Mouse (Mus musculus) E14TG2a.4 (cell line): ENCODE measurements around the gene Elmo1.

Experiments used
- H3K27me3 ChIP-seq: 2 replicates; pipeline ENCODE4 v1.6.1; 2014; ENCODE audit warnings: low read length, control low read depth; ENCODE audit not compliant: insufficient read depth
- H3K36me3 ChIP-seq: 2 replicates; pipeline ENCODE4 v1.6.1; 2014; ENCODE audit warnings: low read length, control low read depth; ENCODE audit not compliant: insufficient read depth
- H3K4me1 ChIP-seq: replicated peaks from 2 replicates; pipeline ENCODE4 v1.6.1; 2014; ENCODE audit warnings: low read depth, low read length, control low read depth
- H3K4me3 ChIP-seq: replicated peaks from 2 replicates; pipeline ENCODE4 v1.5.1; 2014; ENCODE audit warnings: mild to moderate bottlenecking, low read length
- H3K9me3 ChIP-seq: 2 replicates; pipeline ENCODE4 v1.6.1; 2014; ENCODE audit warnings: low read length, control low read depth
- CTCF ChIP-seq: conservative IDR thresholded peaks from 2 replicates; pipeline ENCODE4 v1.5.1; 2014; ENCODE audit warnings: low read length
- NANOG ChIP-seq: IDR thresholded peaks from 2 replicates; pipeline ENCODE4 v1.6.1; 2014; ENCODE audit warnings: borderline replicate concordance, low read length, mixed read lengths
- POU5F1 ChIP-seq: IDR thresholded peaks from 2 replicates; pipeline ENCODE4 v1.6.1; 2014; ENCODE audit warnings: low read length, borderline replicate concordance

The Elmo1 gene

DNA sequence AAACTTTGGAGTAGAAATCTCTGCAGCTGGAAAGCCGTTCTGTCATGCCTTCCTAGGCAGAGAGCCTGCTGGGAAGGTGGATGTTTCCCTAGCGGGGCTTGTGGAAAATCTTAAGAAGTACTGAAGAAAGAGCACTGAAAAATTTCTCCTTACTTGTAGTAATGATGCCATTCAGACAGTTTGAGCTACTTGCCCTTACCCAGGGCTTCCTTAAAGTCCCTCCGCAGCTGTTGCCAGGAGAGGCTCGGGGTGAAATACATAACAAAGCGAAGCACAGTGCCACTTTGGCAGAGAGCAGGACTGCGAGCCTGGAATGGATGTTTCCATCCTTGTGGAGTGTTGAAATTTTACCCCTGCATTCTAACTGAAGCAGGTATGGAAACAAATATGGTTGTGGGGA lies 164.5 kb downstream of the Elmo1 start:
- H3K36me3 ChIP-seq: peaks cover 20% of the 10 kb centered on the region
- no peak overlapping the region for H3K4me3 ChIP-seq
- no peaks in the 10 kb centered on the region for H3K4me1 ChIP-seq
- no peaks in the 10 kb centered on the region for H3K9me3 ChIP-seq
- H3K27me3 ChIP-seq: no peaks in the 10 kb centered on the region
- TF ChIP-seq CTCF (no peak), NANOG (no peak), POU5F1 (no peak)

- Histone ChIP-seq H3K36me3 (peaks cover 20% of the 10 kb centered on the region), H3K4me1 (no peaks in the 10 kb centered on the region), H3K9me3 (no peaks in the 10 kb centered on the region), H3K27me3 (no peaks in the 10 kb centered on the region), H3K4me3 (no peak overlapping the region)
- no peak for TF ChIP-seq CTCF
Observed at GRCm38 (mm10) chr13:20255380-20255779, 165.0 kb downstream of the Elmo1 start.

DNA sequence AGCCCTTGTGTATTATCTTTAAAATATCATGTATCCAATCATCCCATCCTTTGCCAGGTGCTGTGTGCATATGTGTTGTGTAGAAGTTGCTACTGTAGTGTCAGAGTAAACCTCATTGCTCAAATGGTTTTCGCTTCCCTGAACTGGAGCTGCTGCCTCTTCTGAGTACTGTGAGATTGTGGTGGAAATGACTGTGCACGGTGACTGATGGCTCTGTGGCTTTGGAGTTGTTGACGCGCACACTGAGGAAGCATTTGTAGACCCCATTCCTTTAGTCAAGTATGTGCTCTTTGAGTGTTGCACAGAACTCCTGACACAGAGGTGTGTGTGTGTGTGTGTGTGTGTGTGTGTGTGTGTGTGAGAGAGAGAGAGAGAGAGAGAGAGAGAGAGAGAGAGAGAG lies 166.2 kb downstream of the Elmo1 start:
- no peak overlapping the region for H3K4me3 ChIP-seq
- peaks cover 16% of the 10 kb centered on the region; the same call in 1 of the 2 replicates for H3K36me3 ChIP-seq
- H3K27me3 ChIP-seq: no peaks in the 10 kb centered on the region
- H3K4me1 ChIP-seq: no peaks in the 10 kb centered on the region
- no peaks in the 10 kb centered on the region for H3K9me3 ChIP-seq
- TF ChIP-seq CTCF: no peak
- TF ChIP-seq POU5F1: no peak
- no peak for TF ChIP-seq NANOG

GRCm38 (mm10) chr13:20257562-20258525 lies 167.4 kb downstream of the Elmo1 start:
- H3K27me3 ChIP-seq: no peaks in the 10 kb centered on the region
- no peaks in the 10 kb centered on the region for H3K9me3 ChIP-seq
- TF ChIP-seq NANOG: no peak
- H3K4me1 ChIP-seq: no peaks in the 10 kb centered on the region
- H3K36me3 ChIP-seq: peaks cover 10% of the 10 kb centered on the region; the same call in 1 of the 2 replicates
- no peak overlapping the region for H3K4me3 ChIP-seq

DNA sequence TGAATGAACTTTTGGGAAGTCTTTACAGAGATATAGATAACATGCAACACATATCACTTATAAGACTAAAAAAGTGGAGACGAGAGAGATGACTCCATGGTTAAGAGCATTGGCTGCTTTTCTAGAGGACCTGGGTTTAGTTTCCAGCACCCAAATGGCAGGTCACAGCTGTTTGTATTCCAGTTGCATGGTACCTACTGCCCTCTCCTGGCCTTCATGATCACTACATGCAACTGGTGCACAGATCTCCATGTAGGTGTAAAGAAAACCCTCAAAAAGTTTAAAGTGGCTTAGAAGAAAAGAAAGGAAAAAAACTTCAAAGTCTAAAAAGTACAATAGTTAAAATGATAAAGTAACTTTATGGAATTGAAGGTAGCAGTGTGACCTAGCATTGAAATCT lies 172.8 kb downstream of the Elmo1 start:
- Histone ChIP-seq H3K27me3 (no peaks in the 10 kb centered on the region), H3K4me1 (no peaks in the 10 kb centered on the region), H3K9me3 (no peaks in the 10 kb centered on the region), H3K4me3 (no peak overlapping the region), H3K36me3 (peaks cover 4% of the 10 kb centered on the region; the same call in 1 of the 2 replicates)
- TF ChIP-seq CTCF (peak; percentile 33), POU5F1 (no peak)

GRCm38 (mm10) chr13:20270148-20270547 lies 179.8 kb downstream of the Elmo1 start:
- no peak overlapping the region for H3K4me3 ChIP-seq
- H3K27me3 ChIP-seq: no peaks in the 10 kb centered on the region
- no peaks in the 10 kb centered on the region for H3K36me3 ChIP-seq
- 0 out of 2 replicates have a peak, but pooled peaks cover 3% of the 10 kb centered on the region for H3K4me1 ChIP-seq
- H3K9me3 ChIP-seq: no peaks in the 10 kb centered on the region
- TF ChIP-seq POU5F1: no peak
- no peak for TF ChIP-seq NANOG
- no peak for TF ChIP-seq CTCF

- Histone ChIP-seq H3K4me3 (no peak overlapping the region), H3K4me1 (0 out of 2 replicates have a peak, but pooled peaks cover 3% of the 10 kb centered on the region), H3K27me3 (no peaks in the 10 kb centered on the region), H3K9me3 (no peaks in the 10 kb centered on the region), H3K36me3 (no peaks in the 10 kb centered on the region)
- TF ChIP-seq NANOG (no peak), POU5F1 (no peak), CTCF (no peak)
Observed at GRCm38 (mm10) chr13:20271799-20272198, 181.4 kb downstream of the Elmo1 start.

GRCm38 (mm10) chr13:20272562-20272961 lies 182.2 kb downstream of the Elmo1 start:
- H3K4me1 ChIP-seq: 0 out of 2 replicates have a peak, but pooled peaks cover 3% of the 10 kb centered on the region
- H3K4me3 ChIP-seq: no peak overlapping the region
- no peaks in the 10 kb centered on the region for H3K36me3 ChIP-seq
- no peaks in the 10 kb centered on the region for H3K9me3 ChIP-seq
- TF ChIP-seq CTCF (no peak), NANOG (no peak), POU5F1 (no peak)
- no peaks in the 10 kb centered on the region for H3K27me3 ChIP-seq

DNA sequence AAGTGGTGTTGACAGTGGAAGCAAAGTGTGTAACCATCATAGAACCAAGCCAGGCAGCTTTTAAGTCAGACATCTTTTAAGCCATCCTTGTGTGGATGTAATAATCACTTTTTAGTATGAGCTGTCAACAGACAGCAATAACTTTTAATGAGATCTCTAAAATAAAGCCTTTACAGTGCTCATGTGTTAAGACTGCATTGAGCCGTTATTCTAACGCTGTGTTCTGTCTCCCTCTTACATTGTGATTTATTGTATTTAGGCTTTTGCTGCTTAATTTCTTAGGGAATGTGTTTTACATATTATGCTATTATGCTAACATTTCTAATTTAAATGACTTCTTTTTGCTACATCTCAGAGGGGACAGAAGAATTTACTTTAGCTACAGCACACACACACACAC lies 189.5 kb downstream of the Elmo1 start:
- Histone ChIP-seq H3K4me1 (no peaks in the 10 kb centered on the region), H3K9me3 (no peaks in the 10 kb centered on the region), H3K4me3 (no peak overlapping the region), H3K36me3 (peaks cover 15% of the 10 kb centered on the region; the same call in 1 of the 2 replicates), H3K27me3 (no peaks in the 10 kb centered on the region)
- no peak for TF ChIP-seq POU5F1
- no peak for TF ChIP-seq NANOG
